Mouse (Mus musculus) neural tube, embryonic 10.5 days (tissue): ENCODE measurements around the gene Ccdc30.

Experiments used
- DNase-seq: peaks from one replicate; pipeline ENCODE4 v3.0.0-alpha.2; 2017; ENCODE audit warnings: low spot score; ENCODE audit errors: extremely low spot score

The Ccdc30 gene

DNA sequence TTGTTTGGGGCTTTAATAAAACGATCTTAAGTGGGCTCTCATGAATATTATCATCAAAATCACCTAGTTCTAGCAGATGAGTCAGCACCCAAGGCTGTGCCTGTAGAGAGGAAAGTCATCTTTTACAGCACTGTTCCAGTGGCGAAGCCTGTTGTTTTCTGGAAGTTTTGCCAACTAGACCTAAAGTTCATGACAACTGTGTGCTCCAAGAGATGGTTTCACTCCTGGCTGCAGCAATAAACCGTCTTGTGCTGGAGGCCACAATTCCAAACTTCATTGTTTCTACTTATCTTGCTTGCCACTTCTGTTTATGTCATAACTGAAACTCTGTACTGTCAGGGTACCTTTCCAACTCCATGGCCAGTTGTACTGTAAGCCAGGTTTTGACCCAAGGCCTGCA lies 1.9 kb upstream of the Ccdc30 start:
- DNase-seq = no peak

DNA sequence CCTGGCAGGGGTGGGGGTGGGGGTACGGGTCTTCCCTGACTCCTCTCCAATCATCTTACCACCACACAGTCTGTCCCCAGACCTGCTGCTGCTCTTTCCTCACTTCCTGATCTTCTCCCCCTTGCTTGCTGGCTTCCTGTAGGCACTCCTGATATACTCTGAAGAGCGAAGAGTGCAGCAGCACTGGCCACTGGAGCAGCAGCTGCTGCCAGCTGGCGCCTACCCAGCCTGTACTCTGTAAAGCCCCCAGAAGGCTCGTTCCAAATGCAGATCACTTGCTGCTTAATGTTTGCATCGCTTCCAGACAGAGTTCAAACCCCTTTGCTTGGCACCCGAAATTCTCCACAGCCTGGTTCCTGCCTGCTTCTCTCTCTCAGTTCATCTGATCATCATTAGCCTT lies 2.5 kb downstream of the Ccdc30 start:
- DNase-seq = no peak

DNA sequence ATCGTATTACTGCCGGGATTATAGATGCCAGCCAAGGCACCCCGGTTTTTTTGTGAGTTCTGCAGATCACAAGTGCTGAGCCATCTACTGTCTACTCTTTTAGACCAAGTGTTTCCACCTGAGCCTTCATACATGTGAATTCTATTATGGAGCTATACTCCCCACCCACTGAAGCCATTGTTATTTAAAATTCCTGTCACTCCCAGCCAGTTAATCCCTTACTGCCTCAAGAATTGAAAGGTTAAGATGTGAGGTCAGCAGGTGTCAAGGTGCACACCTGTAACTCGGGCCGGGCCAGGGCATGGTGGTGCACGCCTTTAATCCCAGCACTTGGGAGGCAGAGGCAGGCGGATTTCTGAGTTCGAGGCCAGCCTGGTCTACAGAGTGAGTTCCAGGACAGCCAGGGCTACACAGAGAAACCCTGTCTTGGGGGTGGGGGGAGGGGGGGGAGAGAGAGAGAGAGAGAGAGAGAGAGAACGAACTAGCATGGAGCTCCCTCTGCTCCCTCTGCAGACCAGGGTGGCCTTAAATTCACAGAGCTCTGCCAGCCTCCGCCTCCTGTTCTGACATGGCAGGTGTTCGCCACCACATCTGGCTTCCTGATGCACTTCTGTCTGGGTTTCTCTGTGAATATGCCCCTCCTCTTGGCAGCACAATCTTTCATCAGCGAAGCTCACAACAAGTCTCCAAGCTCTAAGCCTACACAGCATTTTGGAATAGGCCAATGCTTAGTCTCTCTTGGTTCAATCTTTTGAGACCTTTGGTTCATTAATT lies 3.3 kb downstream of the Ccdc30 start:
- no peak for DNase-seq

DNA sequence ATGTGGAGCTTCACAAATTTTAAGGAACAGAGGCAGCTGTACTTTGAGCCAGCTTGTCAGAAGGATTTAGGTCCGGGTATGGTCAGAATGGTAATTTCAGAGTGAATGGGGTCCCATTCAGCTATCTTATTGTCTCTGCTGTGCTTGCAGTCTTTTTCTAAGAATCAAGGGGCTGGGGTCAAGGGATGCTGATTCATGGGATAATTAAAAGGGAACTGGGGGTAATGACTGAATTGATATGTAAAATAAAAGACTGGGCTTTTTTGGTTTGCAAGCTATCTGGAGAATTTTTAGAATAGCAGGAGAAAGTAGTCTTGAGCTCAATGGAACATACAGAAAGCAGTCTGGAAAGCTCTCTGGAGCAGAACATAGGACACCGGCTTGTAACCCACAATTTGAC lies 11.9 kb downstream of the Ccdc30 start:
- DNase-seq = no peak

DNA sequence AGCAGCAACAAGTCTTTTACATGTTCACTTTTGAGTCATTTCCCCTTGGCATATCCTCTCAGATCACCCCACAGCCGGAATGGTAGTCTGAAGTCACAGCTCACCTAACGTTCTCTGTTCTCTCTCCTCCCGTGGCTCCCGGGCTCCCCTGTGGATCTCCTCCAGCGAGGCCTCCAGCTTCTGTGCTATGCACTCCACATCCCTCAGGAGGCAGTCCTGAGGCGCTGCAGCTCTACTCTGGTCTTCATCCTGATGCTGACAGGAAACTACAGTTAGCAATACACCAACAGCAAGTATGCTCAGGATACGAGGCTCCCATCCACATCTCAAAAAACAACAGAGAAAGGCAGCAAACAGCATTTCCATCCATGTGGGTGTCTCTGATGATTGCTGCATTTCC lies 14.4 kb downstream of the Ccdc30 start:
- DNase-seq = no peak

DNA sequence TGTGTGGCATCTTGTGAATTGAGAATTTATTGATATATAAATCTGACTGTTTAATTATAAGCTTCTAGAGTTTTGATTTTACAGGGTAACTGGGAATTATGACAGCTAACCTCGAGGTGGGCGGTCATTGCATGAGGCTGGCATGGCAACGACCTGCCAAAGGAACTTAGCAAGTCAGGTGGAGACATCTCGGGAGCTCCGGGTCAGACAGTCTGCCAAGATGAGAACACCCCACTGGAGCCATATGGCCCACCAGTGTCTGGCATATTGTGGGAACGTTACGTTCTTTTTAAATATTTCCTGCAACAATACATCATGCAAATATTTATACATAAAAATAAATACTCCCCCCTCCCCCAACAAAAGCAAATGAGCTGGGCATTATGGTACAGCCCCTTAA lies 16.6 kb downstream of the Ccdc30 start:
- DNase-seq = no peak

DNA sequence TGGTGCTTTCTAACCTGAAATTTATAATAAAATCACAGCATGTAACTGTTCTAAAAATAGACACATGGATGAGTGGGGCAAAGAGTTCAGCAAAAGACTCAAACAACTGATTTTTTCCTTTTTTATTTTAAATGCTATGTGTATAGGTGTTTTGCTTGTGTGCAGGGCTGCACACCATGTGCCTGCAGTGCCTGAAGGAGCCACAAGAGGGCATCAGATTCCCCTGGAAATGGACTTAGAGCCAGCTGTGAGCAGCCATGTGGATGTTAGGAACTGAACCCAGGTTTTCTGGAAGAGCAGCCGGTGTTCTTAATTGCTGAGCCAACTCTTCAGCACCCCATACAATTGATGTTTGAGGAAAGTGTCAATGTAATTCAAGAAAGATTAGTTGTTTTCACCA lies 25.0 kb downstream of the Ccdc30 start:
- peak; percentile 48 for DNase-seq

DNA sequence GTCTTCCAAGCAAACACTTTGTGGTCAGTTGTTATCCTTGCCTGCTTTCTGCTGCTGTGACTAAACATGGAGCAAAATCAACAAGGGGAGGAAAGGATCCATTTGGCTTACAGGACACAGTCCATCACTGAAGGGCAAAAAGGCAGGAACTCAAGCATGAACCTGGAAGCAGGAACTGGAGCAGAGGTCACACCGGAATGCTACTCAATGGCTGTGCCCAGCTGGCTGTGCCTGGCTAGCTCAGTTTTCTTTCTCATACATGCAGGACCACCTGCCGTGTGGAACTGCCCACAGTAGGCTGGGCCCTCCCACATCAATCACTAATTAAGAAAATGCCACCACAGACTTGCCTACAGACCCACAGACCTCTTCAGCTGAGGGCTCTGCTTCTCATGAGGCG lies 26.1 kb downstream of the Ccdc30 start:
- DNase-seq = no peak

DNA sequence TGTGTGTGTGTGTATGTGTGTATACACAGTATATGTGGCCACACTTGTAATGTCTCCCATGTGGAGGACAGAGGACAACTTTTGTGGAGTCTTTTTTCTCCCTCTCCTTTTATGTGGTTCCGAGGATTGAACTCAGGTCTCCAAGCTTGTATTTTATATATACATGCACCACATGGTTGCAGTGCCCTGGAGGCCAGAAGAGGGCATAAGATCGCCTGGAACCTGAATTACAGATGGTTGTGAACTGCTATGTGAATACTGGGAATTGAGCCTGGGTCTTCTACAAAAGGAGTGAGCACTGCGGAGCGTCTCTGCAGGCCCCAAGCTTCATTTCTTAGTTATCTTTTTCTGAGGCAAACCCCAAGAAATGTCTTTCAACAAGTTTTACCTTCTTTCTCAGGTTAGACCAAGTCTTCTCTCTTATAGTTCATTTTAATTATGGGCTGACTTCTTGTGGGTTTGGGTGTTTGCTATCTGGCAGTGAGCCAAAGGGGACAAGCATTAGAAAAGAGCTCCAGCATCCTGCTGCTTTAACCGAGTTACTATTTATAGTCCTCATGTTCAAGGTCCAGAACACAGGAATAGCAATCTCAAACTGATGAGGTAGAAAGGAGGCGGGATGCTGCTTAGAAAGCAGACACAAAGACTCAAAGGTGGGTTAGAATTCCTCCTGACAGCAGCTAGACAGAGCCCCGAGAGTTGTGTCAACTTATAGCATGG lies 33.7 kb downstream of the Ccdc30 start:
- no peak for DNase-seq

DNA sequence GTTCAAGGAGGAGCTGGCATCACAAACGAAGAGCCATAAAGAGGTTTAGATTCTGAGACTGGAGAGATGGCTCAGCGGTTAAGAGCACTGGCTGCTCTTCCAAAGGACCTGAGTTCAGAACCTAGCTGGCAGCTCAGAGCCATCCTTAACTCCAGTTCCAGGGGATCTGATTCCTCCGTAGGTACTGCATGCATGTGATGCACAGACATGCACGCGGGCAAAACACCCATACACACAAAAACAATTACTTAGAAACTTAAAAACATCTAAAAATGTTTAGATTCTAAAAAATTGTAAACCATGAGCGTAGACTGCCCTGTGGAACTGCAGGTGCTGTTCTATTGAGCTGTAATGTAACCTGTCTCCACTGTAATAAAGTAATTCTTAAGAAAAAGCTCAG lies 45.9 kb downstream of the Ccdc30 start:
- DNase-seq = no peak

DNA sequence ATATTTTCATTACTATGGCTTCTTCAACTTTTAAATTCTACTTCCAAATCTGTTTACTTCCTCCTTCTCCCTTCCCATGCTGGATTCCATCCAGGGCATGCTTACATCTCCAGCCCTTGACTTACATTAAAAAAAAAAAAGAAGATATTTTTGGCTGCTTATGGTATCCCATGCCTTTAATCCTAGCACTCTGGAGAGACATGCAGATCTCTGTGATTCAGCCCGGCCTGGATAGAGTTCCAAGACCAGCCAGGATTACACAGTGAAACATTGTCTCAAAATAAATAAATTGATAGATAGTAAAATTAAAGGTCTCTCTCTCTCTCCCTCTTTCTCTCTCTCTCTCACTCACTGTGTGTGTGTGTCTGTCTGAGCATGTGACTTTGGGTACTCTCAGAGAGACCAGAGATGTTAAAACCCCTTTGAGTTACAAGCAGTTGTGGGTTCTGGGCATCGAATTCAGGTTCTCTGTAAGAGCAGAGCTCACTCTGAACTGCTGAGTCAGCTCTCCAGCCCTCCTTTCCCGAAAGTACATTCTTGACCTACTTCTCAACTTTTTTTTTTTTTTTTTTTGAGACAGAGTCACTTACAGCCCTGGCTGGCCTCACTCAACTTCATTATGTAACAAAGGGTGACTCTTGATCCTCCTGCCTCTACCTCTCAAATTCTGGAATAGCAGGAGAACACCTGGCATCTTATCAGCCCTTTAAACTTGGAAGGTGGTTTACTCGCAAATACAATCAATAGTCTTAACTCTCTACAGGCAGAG lies 48.4 kb downstream of the Ccdc30 start:
- DNase-seq = no peak

DNA sequence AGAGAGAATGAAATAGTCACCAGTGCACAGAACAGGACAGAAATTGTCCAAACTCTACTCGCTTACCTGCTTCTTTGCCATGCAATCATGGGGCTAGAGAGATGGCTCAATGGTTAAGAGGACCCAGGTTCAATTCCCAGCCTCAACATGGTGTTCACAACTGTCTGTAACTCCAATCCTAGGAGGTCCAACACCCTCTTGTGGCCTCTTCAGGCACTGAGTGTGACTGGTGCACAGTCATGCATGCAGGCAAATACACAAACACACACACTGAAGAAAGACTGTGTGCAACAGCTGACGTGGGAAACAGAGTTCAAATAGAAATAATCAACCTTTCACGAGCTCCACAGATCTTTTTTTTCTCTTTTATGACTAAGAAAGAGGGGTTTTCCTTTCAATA lies 53.1 kb downstream of the Ccdc30 start:
- no peak for DNase-seq

DNA sequence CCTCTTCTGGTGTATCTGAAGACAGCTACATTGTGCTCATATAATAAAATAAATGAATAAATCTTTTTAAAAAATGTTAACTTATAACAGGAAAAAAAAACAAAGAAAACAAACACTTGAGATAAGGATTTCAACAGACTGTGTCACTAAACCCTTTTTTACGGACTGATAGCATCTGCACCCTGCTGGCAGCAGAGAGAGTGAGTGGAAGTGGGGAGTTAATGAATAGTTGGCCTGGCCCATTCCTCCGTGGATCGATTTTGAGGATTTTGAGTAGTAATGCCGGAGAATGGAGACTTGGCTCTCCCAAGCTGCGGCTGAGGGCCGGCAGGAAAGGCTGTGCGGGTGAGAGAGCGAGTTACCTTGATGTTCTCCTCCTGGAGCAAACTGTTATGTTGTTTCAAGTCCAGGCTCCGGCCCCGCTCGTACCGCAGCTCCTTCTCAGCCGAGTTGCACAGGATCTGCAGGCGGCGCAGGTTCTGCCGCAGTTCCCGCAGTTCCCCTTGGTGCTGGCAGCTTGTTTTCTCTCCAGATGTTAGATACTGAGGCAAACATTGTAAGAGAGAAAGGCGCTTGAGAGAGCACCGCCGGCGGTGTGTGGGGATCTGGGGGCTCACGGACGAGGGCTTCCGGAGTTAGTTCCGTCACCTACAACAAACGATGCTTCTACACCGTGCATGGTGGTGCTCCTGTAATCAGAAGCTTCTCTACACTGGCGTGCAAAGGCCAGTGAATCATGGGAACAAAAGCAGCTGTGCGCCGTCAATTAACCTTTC lies 55.9 kb downstream of the Ccdc30 start:
- DNase-seq = peak; percentile 61

DNA sequence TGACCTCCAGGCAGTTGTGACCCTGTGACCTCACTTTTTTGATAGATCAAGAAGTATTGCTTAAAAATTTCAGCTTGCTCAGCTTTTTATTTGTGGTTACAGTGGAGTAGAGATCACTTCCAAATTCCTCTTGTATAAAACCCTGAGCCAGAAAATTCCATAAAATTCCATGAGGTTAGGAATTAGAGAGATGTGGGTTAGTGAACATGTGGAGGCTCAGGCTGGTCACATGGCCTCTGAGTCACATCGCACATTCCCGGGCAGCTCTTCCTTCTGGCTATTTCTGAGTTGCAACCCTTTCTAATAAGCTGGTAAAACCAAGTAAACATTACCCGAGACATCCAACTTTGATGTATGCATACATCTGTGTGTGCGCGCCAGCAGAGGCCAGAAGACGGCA lies 69.8 kb downstream of the Ccdc30 start:
- no peak for DNase-seq

DNA sequence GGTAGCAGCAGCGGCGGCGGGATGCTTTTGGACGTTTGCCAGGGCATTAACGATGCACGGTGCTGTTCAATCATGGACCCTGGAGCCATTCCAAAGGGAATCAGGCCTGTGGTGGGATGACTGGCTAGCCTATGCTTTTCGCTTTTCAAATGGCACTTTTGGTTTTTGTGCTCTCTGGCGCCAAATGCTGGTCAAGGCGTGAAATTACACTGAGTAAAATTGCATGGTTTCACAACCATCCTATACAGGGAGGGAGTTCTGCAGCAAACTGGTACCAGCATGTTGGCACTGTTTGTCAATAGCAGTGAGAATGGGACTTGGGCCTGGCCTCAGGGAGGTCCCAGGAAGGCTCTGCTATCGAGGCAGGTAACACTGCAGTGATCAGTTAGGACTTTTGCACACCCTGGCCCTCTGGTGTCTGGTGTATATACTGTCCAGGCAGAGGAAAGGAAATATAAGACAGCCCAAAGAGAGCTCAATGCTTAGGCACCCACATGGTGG lies 76.4 kb downstream of the Ccdc30 start:
- peak; percentile 57 for DNase-seq

DNA sequence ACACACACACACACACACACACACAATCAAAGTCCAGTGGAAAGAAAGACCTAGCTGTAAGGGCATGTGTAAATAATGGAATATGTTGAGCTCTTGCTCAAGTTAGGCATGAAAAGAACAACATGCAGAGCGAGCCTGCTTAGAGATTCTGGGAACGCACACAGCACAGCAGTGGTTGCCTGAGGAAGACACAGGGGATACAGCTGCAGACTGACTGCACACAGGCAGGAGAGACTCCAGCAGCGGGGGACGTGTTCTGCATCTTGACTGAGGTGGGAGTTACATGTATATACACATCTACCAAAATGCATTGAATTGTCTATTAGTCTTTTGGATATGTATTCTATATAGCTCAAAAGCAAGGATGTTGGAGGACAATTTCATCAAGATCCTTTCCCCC lies 76.9 kb downstream of the Ccdc30 start:
- no peak for DNase-seq

DNA sequence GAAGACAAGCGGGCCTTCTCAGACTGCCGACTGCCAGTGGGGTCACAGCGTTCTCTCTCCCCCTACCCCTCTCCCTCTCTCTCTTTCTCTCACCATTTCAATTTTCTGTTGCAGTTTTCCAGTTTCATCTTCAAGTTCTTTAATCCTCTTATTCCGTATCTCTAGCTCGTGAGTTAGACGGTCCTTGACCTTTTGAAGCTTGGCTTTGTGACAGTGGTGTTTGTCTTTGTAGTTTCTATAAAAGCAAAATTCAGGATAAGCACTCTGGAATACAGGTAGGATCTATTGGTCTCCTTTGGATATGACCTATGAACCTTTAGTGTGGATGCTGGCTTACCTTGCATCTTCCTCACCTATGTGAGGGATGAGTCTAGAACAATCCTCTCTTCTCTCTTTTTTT lies 81.8 kb downstream of the Ccdc30 start:
- DNase-seq = no peak

DNA sequence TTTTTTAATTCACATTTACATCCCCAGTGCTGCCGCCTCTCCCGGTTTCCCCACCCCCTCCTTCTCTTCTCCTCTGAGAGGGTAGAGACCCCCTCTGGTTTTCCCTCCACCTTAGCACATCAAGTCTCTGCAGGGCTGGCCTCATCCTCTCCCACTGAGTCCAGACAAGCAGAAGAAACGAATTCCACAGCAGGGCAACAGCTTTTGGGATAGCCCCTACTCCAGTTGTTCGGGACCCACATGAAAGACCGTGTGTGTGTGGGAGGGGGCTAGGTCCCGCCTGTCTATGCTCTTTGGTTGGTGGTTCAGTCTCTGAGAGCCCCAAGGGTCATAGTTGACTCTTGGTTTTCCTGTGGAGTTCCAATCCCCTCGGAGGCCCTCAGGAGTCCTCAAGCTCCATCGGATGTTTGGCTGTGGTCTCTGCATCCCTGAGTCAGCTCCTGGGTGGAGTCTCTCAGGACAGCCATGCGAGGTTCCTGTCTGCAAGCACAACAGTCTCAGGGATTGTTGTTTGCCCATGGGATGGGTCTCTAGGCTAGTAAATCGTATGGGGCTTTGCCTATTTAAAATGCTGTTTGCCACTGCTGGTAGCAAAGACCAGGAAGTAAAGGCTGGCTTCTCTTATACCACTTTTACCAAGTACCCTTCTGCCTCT lies 94.3 kb downstream of the Ccdc30 start:
- peak; percentile 22 for DNase-seq

DNA sequence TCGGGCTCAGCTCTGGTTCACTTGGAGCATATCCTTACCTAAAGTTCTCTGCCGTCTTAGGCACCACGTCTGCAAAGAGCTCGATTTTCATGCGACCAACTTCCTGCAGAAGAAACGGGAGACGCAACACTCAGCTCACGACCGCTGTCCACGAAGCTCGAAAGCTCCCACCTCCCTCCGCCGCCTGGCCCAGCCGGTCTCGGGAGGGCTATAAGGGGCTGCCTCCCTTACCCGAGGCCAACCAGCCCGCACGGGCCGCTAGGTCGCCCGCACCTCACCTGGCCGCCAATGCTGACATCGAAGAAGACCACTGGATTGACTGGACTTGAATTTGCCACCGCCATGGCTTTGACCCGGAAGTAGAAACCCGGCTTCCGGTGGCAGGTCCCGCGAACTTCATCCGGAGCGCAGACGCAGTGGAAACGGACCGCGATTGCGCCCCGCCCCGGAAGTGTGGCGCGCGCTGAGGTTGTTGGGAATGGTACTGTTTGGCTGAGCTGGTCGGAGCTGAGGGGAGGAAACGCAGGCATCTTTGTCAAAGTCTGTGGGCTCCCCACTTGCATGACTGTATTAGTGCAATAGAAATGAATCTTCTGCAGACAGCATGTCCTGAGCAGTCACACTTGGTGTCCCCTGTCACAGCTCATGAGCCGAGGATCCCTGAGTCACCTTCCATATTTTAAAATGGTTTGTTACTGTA lies 95.0 kb downstream of the Ccdc30 start, which contains the start of gene Ppih:
Ppih (minus strand) TSS at position 416 of the 700 bp plus-strand sequence.
- peak; percentile 96 for DNase-seq

DNA sequence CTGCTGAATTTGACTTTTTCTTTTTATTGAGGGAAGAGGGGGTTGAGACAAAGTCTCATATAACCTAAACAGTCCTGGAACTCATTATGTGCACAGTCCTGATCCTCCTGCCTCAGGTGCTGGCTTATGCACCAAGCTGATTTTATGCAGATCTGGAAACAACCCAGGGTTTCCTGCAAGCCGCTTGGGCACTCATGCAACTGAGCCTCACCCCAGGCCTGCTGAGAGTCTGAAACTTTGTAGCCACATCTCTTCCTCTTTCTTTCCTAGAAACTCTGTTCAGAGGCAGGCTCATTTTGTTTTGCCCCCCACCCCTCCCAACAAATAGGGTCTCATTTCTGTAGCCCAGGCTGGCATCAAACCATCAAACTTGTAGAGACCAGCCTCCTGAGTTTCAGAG lies 101.6 kb downstream of the Ccdc30 start:
- no peak for DNase-seq
